Mouse (Mus musculus) spleen, adult 2 months (tissue): ENCODE data around the gene Hoga1. TPM values are rescaled to one million over a fixed set of nuclear protein-coding genes. Genes with fewer than 3 reads are reported as not detected.

Source experiments
- DNase-seq, 2 experiments: peaks; one replicate each; pipeline versions ENCODE4 v3.0.0 to v3.0.0-alpha.2; 2012 to 2021; ENCODE audit warnings: low spot score in 2 of 2, low read depth in 1 of 2
- H3K27ac ChIP-seq: fragments of 200-500 bp; 2 replicates; pipeline ENCODE4 v1.5.1; 2012; ENCODE audit warnings: low read length, inconsistent platforms; ENCODE audit not compliant: insufficient read depth
- H3K27me3 ChIP-seq: fragments of 200-500 bp; 2 replicates; pipeline ENCODE4 v1.6.1; 2012; ENCODE audit warnings: mild to moderate bottlenecking, moderate library complexity, low read length, inconsistent platforms; ENCODE audit not compliant: control insufficient read depth, insufficient read depth
- H3K36me3 ChIP-seq: fragments of 200-500 bp; 2 replicates; pipeline ENCODE4 v1.6.1; 2012; ENCODE audit warnings: mild to moderate bottlenecking, low read length, inconsistent platforms; ENCODE audit not compliant: control insufficient read depth, insufficient read depth
- H3K4me1 ChIP-seq: fragments of 200-500 bp; 2 replicates; pipeline ENCODE4 v1.6.1; 2011; ENCODE audit warnings: inconsistent platforms; ENCODE audit not compliant: control insufficient read depth, insufficient read depth, insufficient read length
- H3K4me3 ChIP-seq: fragments of 200-500 bp; 2 replicates; pipeline ENCODE4 v1.5.1; 2011; ENCODE audit warnings: mild to moderate bottlenecking, inconsistent platforms; ENCODE audit not compliant: insufficient read depth, insufficient read length; ENCODE audit errors: extremely low read depth
- CTCF ChIP-seq: fragments of 200-500 bp; IDR thresholded peaks from 2 replicates; pipeline ENCODE4 v1.5.1; 2011; ENCODE audit warnings: mild to moderate bottlenecking, inconsistent platforms; ENCODE audit not compliant: insufficient read depth, insufficient read length, insufficient replicate concordance; ENCODE audit errors: extremely low read depth
- POLR2A ChIP-seq: fragments of 200-500 bp; IDR thresholded peaks from 2 replicates; pipeline ENCODE4 v1.6.1; 2011; ENCODE audit warnings: low read depth, low read length, inconsistent platforms
- WGBS: fragments of 180-500 bp; shearing (Covaris S2); methylation state at CpG from one replicate; pipeline ENCODE4 v1.1.7; 2018; 5-methylcytosine and 5-hydroxymethylcytosine counted together
- polyA plus RNA-seq: library from polyadenylated mRNA; depleted of rRNA; stranded (reverse); fragments of >200 nt; gene quantifications from 2 replicates; pipeline ENCODE4 v1.2.3, GENCODE M21; 2012; rRNA removed

Hoga1 gene
- polyA plus RNA-seq, 1 experiment = 2.0 TPM

DNA sequence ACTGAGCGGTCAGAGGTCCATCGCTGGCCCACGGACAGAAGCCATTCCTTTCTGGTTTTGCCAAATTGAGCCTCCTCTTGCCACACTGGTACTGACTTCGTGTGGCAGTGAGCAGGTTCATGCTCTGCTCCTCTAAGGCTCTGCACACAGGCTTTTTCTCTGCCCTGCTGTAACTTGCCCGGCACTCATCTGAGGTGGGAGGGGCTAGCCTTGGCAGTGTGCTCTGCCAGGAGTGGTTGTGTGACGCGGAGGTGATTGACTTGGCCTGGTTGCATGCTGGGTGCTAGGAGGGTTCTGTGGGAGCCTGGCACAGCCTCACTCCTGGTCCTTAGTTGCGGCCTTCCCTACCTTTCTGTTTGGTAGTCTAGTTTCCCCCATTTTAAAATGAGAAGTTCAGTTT is 75.0 kb downstream of the Hoga1 start:
- Histone ChIP-seq H3K27me3 (no peaks in the 10 kb centered on the region), H3K36me3 (peaks cover 23% of the 10 kb centered on the region), H3K27ac (no peak overlapping the region), H3K4me3 (no peak overlapping the region), H3K4me1 (no peaks in the 10 kb centered on the region)
- WGBS = 90% methylated on average over 8 of the region's 8 CpGs
- TF ChIP-seq POLR2A = no peak
- no peak for TF ChIP-seq CTCF
- no peak for DNase-seq

Other genes with a start within 250 kb of the Hoga1 start
- gene Arhgap19, start 243.6 kb upstream of the Hoga1 start, polyA plus RNA-seq = 4.8 and 8.5 TPM in 2 replicates
- gene Frat1, start 215.6 kb upstream of the Hoga1 start, polyA plus RNA-seq = 7.6 and 12.7 TPM in 2 replicates
- 7.6 and 14.4 TPM in 2 replicates for gene Frat2, start 197.5 kb upstream of the Hoga1 start, polyA plus RNA-seq
- gene Rrp12, start 149.4 kb upstream of the Hoga1 start, polyA plus RNA-seq = 7.0 and 9.2 TPM in 2 replicates
- 62.8 and 96.9 TPM in 2 replicates for gene Pgam1, start 133.7 kb upstream of the Hoga1 start, polyA plus RNA-seq
- gene Exosc1, start 112.2 kb upstream of the Hoga1 start, polyA plus RNA-seq = 10.5 and 11.0 TPM in 2 replicates
- gene Zdhhc16, start 112.1 kb upstream of the Hoga1 start, polyA plus RNA-seq = 68.0 and 74.0 TPM in 2 replicates
- 64.6 and 68.5 TPM in 2 replicates for gene Mms19, start 64.5 kb upstream of the Hoga1 start, polyA plus RNA-seq
- 18.6 and 19.3 TPM in 2 replicates for gene Ubtd1, start 63.8 kb upstream of the Hoga1 start, polyA plus RNA-seq
- gene Ankrd2, start 9.6 kb upstream of the Hoga1 start, polyA plus RNA-seq = 6.3 and 6.8 TPM in 2 replicates
- 0.08 and 0.11 TPM in 2 replicates for gene 4933411K16Rik, start 6.6 kb downstream of the Hoga1 start, polyA plus RNA-seq
- 1.0 and 1.2 TPM in 2 replicates for gene Morn4, start 40.7 kb downstream of the Hoga1 start, polyA plus RNA-seq
- gene Pi4k2a, start 44.9 kb downstream of the Hoga1 start, polyA plus RNA-seq = 22.3 and 25.1 TPM in 2 replicates
- gene Avpi1, start 83.4 kb downstream of the Hoga1 start, polyA plus RNA-seq = 13.4 and 18.2 TPM in 2 replicates
- 52.6 and 76.5 TPM in 2 replicates for gene Marveld1, start 101.8 kb downstream of the Hoga1 start, polyA plus RNA-seq
- gene Zfyve27, start 118.3 kb downstream of the Hoga1 start, polyA plus RNA-seq = 49.4 and 49.5 TPM in 2 replicates
- gene Sfrp5, start 156.6 kb downstream of the Hoga1 start, polyA plus RNA-seq = 0.19 and 0.28 TPM in 2 replicates
- 0.11 TPM in 1 of 2 replicates, not detected in the other for gene Golga7b, start 202.0 kb downstream of the Hoga1 start, polyA plus RNA-seq